Mouse (Mus musculus): ENCODE measurements around the gene Nt5dc1.
"Not testable (repeated sequence)": the region's sequence is repeated elsewhere in the genome, so short reads cannot be mapped to it uniquely, and the experiment has no call there.

GRCm38 (mm10) chr10:34418794-34419193 is 442 bp upstream of the Nt5dc1 start:
- TF ChIP-seq POLR2A (IDR thresholded peaks at IDR 0.05; ENCODE audit: insufficient read length, low read depth); MYOG (IDR thresholded peaks at IDR 0.05; ENCODE audit: control insufficient read depth in 1 of 3, insufficient read depth in 1 of 3, insufficient read length in 2 of 3, low read depth in 2 of 3); POLR2AphosphoS2 (IDR thresholded peaks at IDR 0.05; ENCODE audit: insufficient read length, low read depth); MAX (IDR thresholded peaks at IDR 0.05; ENCODE audit: low read depth); E2F4 (IDR thresholded peaks at IDR 0.05; ENCODE audit: insufficient read depth): not testable (repeated sequence)
